Comparison of ENCODE assay signal across 8 mouse cellular contexts in the genomic region with DNA sequence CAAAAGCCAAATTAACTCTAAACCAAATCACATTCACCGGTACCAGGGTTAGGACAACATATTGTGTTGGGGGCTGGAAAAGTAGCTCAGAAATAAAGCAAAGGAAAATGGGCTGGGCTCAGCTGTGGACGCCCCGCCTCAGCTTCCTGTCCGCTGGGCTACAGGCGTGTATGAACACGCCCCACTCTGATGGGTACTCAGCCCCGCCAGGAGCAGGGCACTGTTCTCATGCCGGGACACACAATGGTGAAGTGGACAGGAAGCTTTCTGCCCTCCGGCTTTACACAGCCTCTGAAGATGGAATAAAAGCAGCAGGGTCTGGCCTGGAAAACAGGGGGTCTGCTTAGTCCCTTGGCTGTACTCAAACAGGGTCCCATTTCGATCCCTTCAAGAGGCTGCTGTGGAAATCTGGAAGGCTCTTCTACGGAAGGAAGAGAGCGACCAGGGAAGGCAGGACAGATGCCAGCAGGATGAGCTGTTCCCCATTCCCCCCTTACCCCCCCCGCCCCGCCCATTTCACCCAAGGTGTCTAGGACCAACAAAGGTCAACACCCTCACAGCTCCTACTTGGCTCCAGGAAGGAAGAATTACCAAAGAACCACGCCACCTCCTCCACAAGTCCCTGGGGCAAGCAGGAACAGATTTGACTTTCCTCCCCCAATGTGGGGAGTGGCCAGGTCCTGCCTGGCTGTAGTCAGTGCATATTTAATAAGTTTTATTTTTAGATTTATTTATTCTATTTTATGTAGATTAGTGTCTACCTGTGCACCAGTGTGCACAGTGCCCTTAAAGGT. TPM values are rescaled to one million over a fixed set of nuclear protein-coding genes. Genes with fewer than 3 reads are reported as not detected.
DNase-seq lines count a peak whose midpoint lies in the region; ATAC-seq and TF ChIP-seq lines count a peak whose summit lies in the region.

No protein-coding gene starts in this region.

- no peaks in the 10 kb centered on the region for H3K9me3 ChIP-seq in hindbrain, embryonic 10.5 days
- H3K9me3 ChIP-seq in hindbrain, embryonic 11.5 days (ENCODE audit: control insufficient read depth, low read length): no peaks in the 10 kb centered on the region

- no peak for ATAC-seq in hindbrain, embryonic 11.5 days (ENCODE audit: low FRiP score)
- ATAC-seq in monocyte, adult 5-6 weeks (replicated peaks; ENCODE audit: insufficient number of reproducible peaks, low FRiP score, low TSS enrichment, poor library complexity, severe bottlenecking): peak; percentile 44; the same call in 1 of the 2 replicates

- TF ChIP-seq EP300 in heart, adult 2 months (IDR thresholded peaks at IDR 0.05; ENCODE audit: insufficient read depth, low read depth, low read length): no peak

- TF ChIP-seq POLR2A in heart, adult 2 months (IDR thresholded peaks at IDR 0.05; ENCODE audit: insufficient read depth, low read depth, low read length): peak; percentile 56

- no peak overlapping the region for H3K4me2 ChIP-seq in hindbrain, embryonic 11.5 days (replicated peaks; ENCODE audit: low read depth, low read length)

- no peaks in the 10 kb centered on the region for H3K27me3 ChIP-seq in hindbrain, embryonic 10.5 days (ENCODE audit: insufficient read depth, poor library complexity, severe bottlenecking)
- no peaks in the 10 kb centered on the region for H3K27me3 ChIP-seq in hindbrain, embryonic 11.5 days (ENCODE audit: control insufficient read depth, insufficient read depth, low read length)
- H3K27me3 ChIP-seq in heart, adult 2 months (ENCODE audit: control insufficient read depth, insufficient read depth, low read length): no peaks in the 10 kb centered on the region

- intact Hi-C loops in heart, adult 2 months (cut with DNase I): no loop called here

- 67% methylated on average over 15 of the region's 15 CpGs for WGBS in hindbrain, embryonic 10.5 days
- WGBS in hindbrain, embryonic 11.5 days: 66% methylated on average over 15 of the region's 15 CpGs
- WGBS in heart, adult 2 months: 30% methylated on average over 15 of the region's 15 CpGs

- H3K4me1 ChIP-seq in hindbrain, embryonic 10.5 days (replicated peaks): peaks cover 56% of the 10 kb centered on the region
- H3K4me1 ChIP-seq in hindbrain, embryonic 11.5 days (replicated peaks; ENCODE audit: control insufficient read depth, insufficient read depth, low read length): peaks cover 10% of the 10 kb centered on the region
- peaks cover 3% of the 10 kb centered on the region; the same call in 1 of the 2 replicates for H3K4me1 ChIP-seq in heart, adult 2 months (ENCODE audit: control insufficient read depth, insufficient read depth, low read length)

- peak overlapping the region; percentile 73 for H3K27ac ChIP-seq in hindbrain, embryonic 10.5 days
- no peak overlapping the region for H3K27ac ChIP-seq in hindbrain, embryonic 11.5 days (ENCODE audit: low read depth, low read length)
- H3K27ac ChIP-seq in heart, adult 2 months: peak overlapping the region; percentile 56

- H3K4me3 ChIP-seq in hindbrain, embryonic 10.5 days: no peak overlapping the region
- no peak overlapping the region for H3K4me3 ChIP-seq in hindbrain, embryonic 11.5 days (ENCODE audit: low read depth, low read length)
- peak overlapping the region; percentile 43 for H3K4me3 ChIP-seq in heart, adult 2 months

- no peak for DNase-seq in hindbrain, embryonic 10.5 days (ENCODE audit: low spot score)
- no peak for DNase-seq in hindbrain, embryonic 11.5 days (ENCODE audit: low spot score)
- DNase-seq in heart, adult 2 months: peak; percentile 53 to 58
- peak; percentile 70 to 76 for DNase-seq in kidney, postnatal 36 days
- no peak for DNase-seq in frontal cortex, postnatal 25 days (ENCODE audit: low spot score in 2 of 2)
- DNase-seq in cerebellum, postnatal 36 days: no peak
- DNase-seq in right cerebral cortex, adult 2 months (ENCODE audit: low spot score in 2 of 2): no peak

- TF ChIP-seq CTCF in heart, adult 2 months (IDR thresholded peaks at IDR 0.05): no peak

- H3K9ac ChIP-seq in hindbrain, embryonic 11.5 days (ENCODE audit: low read depth, low read length): no peak overlapping the region
- H3K9ac ChIP-seq in heart, adult 2 months (ENCODE audit: low read depth, low read length): peak overlapping the region; percentile 0; the same call in 1 of the 2 replicates

- H3K36me3 ChIP-seq in hindbrain, embryonic 10.5 days: peaks cover 14% of the 10 kb centered on the region
- H3K36me3 ChIP-seq in hindbrain, embryonic 11.5 days (ENCODE audit: control insufficient read depth, insufficient read depth, low read length): no peaks in the 10 kb centered on the region
- H3K36me3 ChIP-seq in heart, adult 2 months (ENCODE audit: control insufficient read depth, insufficient read depth, low read length): no peaks in the 10 kb centered on the region

- no peaks in the 10 kb centered on the region for H3K79me2 ChIP-seq in heart, adult 2 months (replicated peaks; ENCODE audit: control insufficient read depth, insufficient read depth, low read length)

RNA-seq across cellular contexts. Expression of a gene that starts 19.4 kb away (rescaled TPM):
- 67.2 and 76.8 TPM in 2 replicates for polyA plus RNA-seq in hindbrain, embryonic 10.5 days (2016; fragmentation: Nextera tagmentation; extraction: Ambion mirVana)
- polyA plus RNA-seq in hindbrain, embryonic 11.5 days (2014; fragmentation: Nextera tagmentation; extraction: Ambion mirVana): 16.0 and 21.5 TPM in 2 replicates
- total RNA-seq in heart, adult 2 months (2021): 1 to 10 TPM; 2.6 TPM
- polyA plus RNA-seq in heart, adult 2 months (2012; rRNA removed): 2.8 and 3.1 TPM in 2 replicates
- total RNA-seq in monocyte, adult 5-6 weeks (2017): not detected in 3 replicates

RNA-seq across cellular contexts. Expression of a gene that starts 35.9 kb away (rescaled TPM):
- 35.3 and 38.1 TPM in 2 replicates for polyA plus RNA-seq in hindbrain, embryonic 10.5 days (2016; fragmentation: Nextera tagmentation; extraction: Ambion mirVana)
- 22.7 and 29.8 TPM in 2 replicates for polyA plus RNA-seq in hindbrain, embryonic 11.5 days (2014; fragmentation: Nextera tagmentation; extraction: Ambion mirVana)
- 10 to 100 TPM; 23.5 to 25.7 TPM for total RNA-seq in heart, adult 2 months (2021)
- 20.9 and 22.3 TPM in 2 replicates for polyA plus RNA-seq in heart, adult 2 months (2012; rRNA removed)
- total RNA-seq in monocyte, adult 5-6 weeks (2017): 15.6 to 18.9 TPM (median 18.5 TPM) in 3 replicates

RNA-seq across cellular contexts. Expression of a gene that starts 36.1 kb away (rescaled TPM):
- polyA plus RNA-seq in hindbrain, embryonic 10.5 days (2016; fragmentation: Nextera tagmentation; extraction: Ambion mirVana): 115 and 119 TPM in 2 replicates
- polyA plus RNA-seq in hindbrain, embryonic 11.5 days (2014; fragmentation: Nextera tagmentation; extraction: Ambion mirVana): 94.8 and 95.2 TPM in 2 replicates
- 100 to 1,000 TPM; 112 to 132 TPM for total RNA-seq in heart, adult 2 months (2021)
- 71.5 and 87.8 TPM in 2 replicates for polyA plus RNA-seq in heart, adult 2 months (2012; rRNA removed)
- total RNA-seq in monocyte, adult 5-6 weeks (2017): 26.1 to 33.3 TPM (median 28.5 TPM) in 3 replicates

RNA-seq across cellular contexts. Expression of a gene that starts 40.2 kb away (rescaled TPM):
- 40.7 and 45.5 TPM in 2 replicates for polyA plus RNA-seq in hindbrain, embryonic 10.5 days (2016; fragmentation: Nextera tagmentation; extraction: Ambion mirVana)
- 25.9 and 30.5 TPM in 2 replicates for polyA plus RNA-seq in hindbrain, embryonic 11.5 days (2014; fragmentation: Nextera tagmentation; extraction: Ambion mirVana)
- 10 to 100 TPM; 16.8 to 18.4 TPM for total RNA-seq in heart, adult 2 months (2021)
- polyA plus RNA-seq in heart, adult 2 months (2012; rRNA removed): 23.4 and 24.7 TPM in 2 replicates
- total RNA-seq in monocyte, adult 5-6 weeks (2017): 2.0 to 3.2 TPM (median 3.2 TPM) in 3 replicates

RNA-seq across cellular contexts. Expression of a gene that starts 53.9 kb away (rescaled TPM):
- 5.9 and 7.8 TPM in 2 replicates for polyA plus RNA-seq in hindbrain, embryonic 10.5 days (2016; fragmentation: Nextera tagmentation; extraction: Ambion mirVana)
- 5.1 and 8.2 TPM in 2 replicates for polyA plus RNA-seq in hindbrain, embryonic 11.5 days (2014; fragmentation: Nextera tagmentation; extraction: Ambion mirVana)
- total RNA-seq in heart, adult 2 months (2021): 100 to 1,000 TPM in 1 of 2 experiments, 10 to 100 TPM in 1; 91.5 to 106 TPM
- 223 and 227 TPM in 2 replicates for polyA plus RNA-seq in heart, adult 2 months (2012; rRNA removed)
- 24.8 to 46.0 TPM (median 36.6 TPM) in 3 replicates for total RNA-seq in monocyte, adult 5-6 weeks (2017)

Comparison
In these comparisons a context has a peak if more than half of its experiments do, and no peak if none do; other contexts are left out.
1. DNase-seq: peak in heart, adult 2 months (2 of 2) and kidney, postnatal 36 days (2 of 2); none in hindbrain, embryonic 10.5 days (single experiment), hindbrain, embryonic 11.5 days (single experiment), frontal cortex, postnatal 25 days (0 of 2), cerebellum, postnatal 36 days (0 of 2) and right cerebral cortex, adult 2 months (0 of 2).